Mouse (Mus musculus): ENCODE data around the gene Recql5.

Gene Recql5

GRCm38 (mm10) chr11:115901338-115902161 is 31.7 kb downstream of the Recql5 start:
- in situ Hi-C loops (cut with MboI, MseI), result no loop called here

GRCm38 (mm10) chr11:115900561-115901337 is 32.5 kb downstream of the Recql5 start:
- in situ Hi-C loops (cut with MboI, MseI), result no loop called here

GRCm38 (mm10) chr11:115899486-115900266 is 33.6 kb downstream of the Recql5 start, which contains the start of gene Smim5:
Smim5 (plus strand) TSS chr11:115899966.
- in situ Hi-C loops (cut with MboI, MseI), result no loop called here

- in situ Hi-C loops (cut with MboI, MseI), result no loop called here
Observed at GRCm38 (mm10) chr11:115898886-115899285, 34.4 kb downstream of the Recql5 start.

GRCm38 (mm10) chr11:115898446-115898845 is 34.8 kb downstream of the Recql5 start:
- in situ Hi-C loops (cut with MboI, MseI), result no loop called here

GRCm38 (mm10) chr11:115894755-115895520 is 38.3 kb downstream of the Recql5 start:
- in situ Hi-C loops (cut with MboI, MseI), result no loop called here

- in situ Hi-C loops (cut with MboI, MseI), result no loop called here
Observed at GRCm38 (mm10) chr11:115893071-115893470, 40.2 kb downstream of the Recql5 start.

- in situ Hi-C loops (cut with MboI, MseI), result no loop called here
Observed at GRCm38 (mm10) chr11:115892213-115892612, 41.1 kb downstream of the Recql5 start.

GRCm38 (mm10) chr11:115889159-115889558 is 44.1 kb downstream of the Recql5 start:
- in situ Hi-C loops (cut with MboI, MseI), result no loop called here

GRCm38 (mm10) chr11:115888020-115888419 is 45.3 kb downstream of the Recql5 start:
- in situ Hi-C loops (cut with MboI, MseI), result no loop called here

GRCm38 (mm10) chr11:115886446-115886845 is 46.8 kb downstream of the Recql5 start:
- in situ Hi-C loops (cut with MboI, MseI), result no loop called here

GRCm38 (mm10) chr11:115885281-115885680 is 48.0 kb downstream of the Recql5 start:
- in situ Hi-C loops (cut with MboI, MseI), result no loop called here

GRCm38 (mm10) chr11:115884361-115884760 is 48.9 kb downstream of the Recql5 start:
- in situ Hi-C loops (cut with MboI, MseI), result no loop called here

GRCm38 (mm10) chr11:115883251-115883650 is 50.0 kb downstream of the Recql5 start:
- in situ Hi-C loops (cut with MboI, MseI), result no loop called here

- in situ Hi-C loops (cut with MboI, MseI), result no loop called here
Observed at GRCm38 (mm10) chr11:115881002-115881401, 52.3 kb downstream of the Recql5 start.

GRCm38 (mm10) chr11:115878071-115878470 is 55.2 kb downstream of the Recql5 start:
- in situ Hi-C loops (cut with MboI, MseI), result no loop called here

GRCm38 (mm10) chr11:115877174-115877755 is 56.0 kb downstream of the Recql5 start:
- in situ Hi-C loops (cut with MboI, MseI), result no loop called here

- in situ Hi-C loops (cut with MboI, MseI), result no loop called here
Observed at GRCm38 (mm10) chr11:115876438-115876837, 56.8 kb downstream of the Recql5 start.

- in situ Hi-C loops (cut with MboI, MseI), result no loop called here
Observed at GRCm38 (mm10) chr11:115875935-115876334, 57.3 kb downstream of the Recql5 start.

- in situ Hi-C loops (cut with MboI, MseI), result no loop called here
Observed at GRCm38 (mm10) chr11:115872437-115872836, 60.8 kb downstream of the Recql5 start.

GRCm38 (mm10) chr11:115869393-115869792 is 63.9 kb downstream of the Recql5 start:
- in situ Hi-C loops (cut with MboI, MseI), result no loop called here

Measured in regulatory T cell (primary cell).